ENCODE assay signal across 8 mouse cellular contexts in genomic region chr1:58795291-58796058, GRCm38 (mm10). TPM values are rescaled to one million over a fixed set of nuclear protein-coding genes. Genes with fewer than 3 reads are reported as not detected.
DNase-seq lines count a peak whose midpoint lies in the region; ATAC-seq and TF ChIP-seq lines count a peak whose summit lies in the region.

Gene Casp8 (plus strand): TSS chr1:58795374.

- H3K4me3 ChIP-seq in liver, embryonic 14.5 days (ENCODE audit: insufficient read depth in 1 of 2, low read depth in 2 of 2, low read length in 2 of 2), result peak within 1 kb of the TSS; percentile 75 to 78

- peak within 1 kb of the TSS; percentile 73 for H3K9ac ChIP-seq in liver, embryonic 14.5 days (replicated peaks)

- no peaks in the 10 kb centered on the region for H3K27me3 ChIP-seq in liver, embryonic 14.5 days (ENCODE audit: control insufficient read depth, insufficient read depth, low read length)

- ATAC-seq in liver, embryonic 14.5 days (ENCODE audit: insufficient read depth), result peak; percentile 90

- DNase-seq in Muller cell, postnatal 12 days (ENCODE audit: inconsistent ontology term), result peak; percentile 80
- peak; percentile 31 for DNase-seq in c-Kit-negative CD71-positive TER-119-positive erythroid progenitor cells, embryonic 14.5 days (ENCODE audit: low read depth, low spot score)
- peak; percentile 27 for DNase-seq in gastrocnemius, postnatal 10 days
- peak; percentile 18 for DNase-seq in hindlimb bud, embryonic 11.5 days (ENCODE audit: extremely low spot score, low read depth, low spot score)
- DNase-seq in liver, embryonic 14.5 days (ENCODE audit: low read depth in 3 of 3, low spot score in 3 of 3), result peak; percentile 44 to 56 (median 49)
- peak; percentile 56 to 65 for DNase-seq in natural killer cell, adult 2 months (ENCODE audit: low spot score in 2 of 2)
- peak; percentile 48 for DNase-seq in thymus, postnatal 25 days
- DNase-seq in cerebellum, postnatal 4 days (ENCODE audit: low spot score in 2 of 2), result no peak

- H3K4me1 ChIP-seq in liver, embryonic 14.5 days (replicated peaks; ENCODE audit: control insufficient read depth in 2 of 2, insufficient read depth in 2 of 2, low read length in 1 of 2), result peaks cover 0 to 8% of the 10 kb centered on the region in 2 experiments; a peak in 3 of 4 replicates

- no peaks in the 10 kb centered on the region for H3K36me3 ChIP-seq in liver, embryonic 14.5 days (replicated peaks; ENCODE audit: control insufficient read depth, insufficient read depth, low read depth)

- H3K27ac ChIP-seq in liver, embryonic 14.5 days, result peak within 1 kb of the TSS; percentile 5

- peak within 1 kb of the TSS; percentile 85 for H3K4me2 ChIP-seq in liver, embryonic 14.5 days (ENCODE audit: low read depth)

- WGBS in liver, embryonic 14.5 days (ENCODE audit: insufficient replicate concordance), result under 1% methylated on average over 42 of the region's 42 CpGs

- H3K9me3 ChIP-seq in liver, embryonic 14.5 days (ENCODE audit: control insufficient read depth, low read length), result no peaks in the 10 kb centered on the region

- no peak for TF ChIP-seq EP300 in liver, embryonic 14.5 days (IDR thresholded peaks at IDR 0.05; ENCODE audit: low read depth)

- peak; percentile 37 for TF ChIP-seq CTCF in liver, embryonic 14.5 days (IDR thresholded peaks at IDR 0.05; ENCODE audit: low read depth)

RNA-seq across cellular contexts. Expression of gene Casp8, which starts in this region (rescaled TPM):
- 10 to 100 TPM in 1 of 2 experiments, 1 to 10 TPM in 1; 8.9 to 14.0 TPM for total RNA-seq in gastrocnemius, postnatal 10 days (2021)
- 3.6 and 5.8 TPM in 2 replicates for polyA plus RNA-seq in liver, embryonic 14.5 days (2012; rRNA removed)
- 9.3 and 9.9 TPM in 2 replicates for polyA plus RNA-seq in liver, embryonic 14.5 days (2014; fragmentation: Nextera tagmentation; extraction: Ambion mirVana)

Comparison
In these comparisons a context has a peak if more than half of its experiments do, and no peak if none do; other contexts are left out.
1. DNase-seq: peak in Muller cell, postnatal 12 days (single experiment), c-Kit-negative CD71-positive TER-119-positive erythroid progenitor cells, embryonic 14.5 days (single experiment), gastrocnemius, postnatal 10 days (single experiment), hindlimb bud, embryonic 11.5 days (single experiment), liver, embryonic 14.5 days (3 of 3), natural killer cell, adult 2 months (2 of 2) and thymus, postnatal 25 days (single experiment); none in cerebellum, postnatal 4 days (0 of 2).